Mouse (Mus musculus) liver, adult 2 months (tissue): ENCODE measurements at regions not wholly inside any gene's neighbourhood (a gene's known extent, or its start where the extent isn't known, plus 50 kb on each side); places are given as distances from the start of the nearest gene placed in this dataset.

Source experiments
- CTCF ChIP-seq: fragments of 200-500 bp; IDR thresholded peaks from 2 replicates; pipeline ENCODE4 v1.5.1; 2011; ENCODE audit warnings: low read depth, low read length, control low read depth
- POLR2A ChIP-seq: fragments of 200-500 bp; IDR thresholded peaks from 2 replicates; pipeline ENCODE4 v1.6.1; 2011; ENCODE audit warnings: low read length, control low read depth; ENCODE audit not compliant: insufficient read depth; ENCODE audit errors: extremely low read depth

DNA sequence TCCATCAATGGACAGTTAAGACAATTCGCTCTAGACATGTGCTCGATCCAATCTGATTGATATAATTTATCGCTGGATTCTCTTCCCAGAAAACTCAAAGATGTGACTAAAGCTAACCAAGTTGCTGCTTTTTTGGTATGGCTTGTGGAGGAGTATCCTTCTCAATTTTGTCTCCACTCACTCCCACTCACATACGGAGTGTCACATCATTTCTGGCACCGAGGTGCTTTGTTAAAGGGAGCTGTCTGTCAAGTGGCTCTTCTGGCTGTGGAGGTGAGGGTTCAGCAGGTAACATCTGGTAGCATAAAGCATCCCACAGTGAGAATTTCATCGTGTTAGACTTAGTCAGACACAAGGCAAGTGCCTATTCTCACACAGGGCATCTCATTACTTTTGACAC lies 120.2 kb upstream of the Plppr1 start:
- no peak for TF ChIP-seq POLR2A
- TF ChIP-seq CTCF: no peak
